Mouse (Mus musculus): ENCODE results near the gene Haus3.

Haus3 gene

DNA sequence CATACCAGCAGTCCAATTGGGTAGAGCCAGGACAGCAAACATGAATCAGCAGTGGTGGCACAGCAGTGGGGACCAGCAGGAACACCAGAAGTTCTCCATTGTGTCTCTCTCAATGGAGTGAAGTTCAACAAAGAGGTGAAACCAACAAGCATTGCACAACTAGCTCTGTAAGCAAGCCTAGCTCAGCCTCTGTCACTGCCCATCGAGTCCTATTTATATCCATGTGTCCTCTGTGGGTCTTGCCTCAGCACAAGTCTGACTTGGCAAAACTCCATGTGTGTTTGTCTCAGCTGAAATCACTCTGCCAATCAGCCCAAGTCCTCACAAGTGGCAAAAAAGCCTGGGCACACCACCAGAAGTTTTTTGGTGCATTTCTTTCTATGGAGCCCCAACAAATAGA is 63.6 kb downstream of the Haus3 start:
- peak; percentile 75 for DNase-seq (ENCODE audit: low read depth)
